Mouse (Mus musculus): ENCODE measurements around the gene Slc7a12.

Slc7a12 gene

GRCm38 (mm10) chr3:14480397-14480796 is at the start of gene Slc7a12:
Slc7a12 (plus strand) TSS chr3:14480697.
- in situ Hi-C loops (cut with MseI, MboI) = no loop called here

GRCm38 (mm10) chr3:14432381-14432780 is 48.1 kb upstream of the Slc7a12 start:
- in situ Hi-C loops (cut with MseI, MboI) = no loop called here

- in situ Hi-C loops (cut with MseI, MboI) = no loop called here
Measured at GRCm38 (mm10) chr3:14446015-14446414, 34.5 kb upstream of the Slc7a12 start.

GRCm38 (mm10) chr3:14446691-14447090 is 33.8 kb upstream of the Slc7a12 start:
- in situ Hi-C loops (cut with MseI, MboI) = no loop called here

Data from mouse trophoblast stem cell (cell line).